Mouse (Mus musculus) right cerebral cortex, postnatal 4 days (tissue): ENCODE measurements at regions not wholly inside any gene's neighbourhood (a gene's known extent, or its start where the extent isn't known, plus 50 kb on each side); places are given as distances from the start of the nearest gene placed in this dataset.
A peak's percentile ranks its signal among the peaks of the same experiment; 100 is the strongest.

Experiments
- DNase-seq: peaks from one replicate; pipeline ENCODE4 v3.0.0-alpha.2; 2022

GRCm38 (mm10) chr19:16075512-16076086 is 57.0 kb upstream of the Gnaq start:
- DNase-seq = no peak

- DNase-seq = no peak
These were observed 57.6 kb upstream of the Gnaq start for GRCm38 (mm10) chr19:16075026-16075425.

- DNase-seq = no peak
These were observed 65.3 kb upstream of the Gnaq start for GRCm38 (mm10) chr19:16067314-16067713.

GRCm38 (mm10) chr19:16064911-16065310 is 67.7 kb upstream of the Gnaq start:
- no peak for DNase-seq

GRCm38 (mm10) chr19:16063916-16064580 is 68.6 kb upstream of the Gnaq start:
- peak; percentile 79 for DNase-seq

- no peak for DNase-seq
These were observed 69.1 kb upstream of the Gnaq start for GRCm38 (mm10) chr19:16063533-16063915.

- no peak for DNase-seq
These were observed 70.8 kb upstream of the Gnaq start for GRCm38 (mm10) chr19:16061821-16062220.

GRCm38 (mm10) chr19:16059026-16059425 is 73.6 kb upstream of the Gnaq start:
- no peak for DNase-seq

GRCm38 (mm10) chr19:16050220-16051055 is 65.6 kb upstream of the Cep78 start:
- peak; percentile 67 for DNase-seq

- DNase-seq = no peak
These were observed 64.9 kb upstream of the Cep78 start for GRCm38 (mm10) chr19:16049646-16050045.

- no peak for DNase-seq
These were observed 62.2 kb upstream of the Cep78 start for GRCm38 (mm10) chr19:16046977-16047376.

- no peak for DNase-seq
These were observed 60.5 kb upstream of the Cep78 start for GRCm38 (mm10) chr19:16045261-16045660.

- no peak for DNase-seq
These were observed 59.4 kb upstream of the Cep78 start for GRCm38 (mm10) chr19:16044169-16044568.

- DNase-seq = no peak
These were observed 58.2 kb upstream of the Cep78 start for GRCm38 (mm10) chr19:16043007-16043406.

GRCm38 (mm10) chr19:16041891-16042290 is 57.1 kb upstream of the Cep78 start:
- no peak for DNase-seq

GRCm38 (mm10) chr19:16037806-16038205 is 53.0 kb upstream of the Cep78 start:
- DNase-seq = no peak
